Mouse (Mus musculus): ENCODE measurements around the gene Notch4. TPM values are rescaled to one million over a fixed set of nuclear protein-coding genes. Genes with fewer than 3 reads are reported as not detected.
"Not testable (repeated sequence)": the region's sequence is repeated elsewhere in the genome, so short reads cannot be mapped to it uniquely, and the experiment has no call there.

The Notch4 gene
- 10 to 100 TPM; 33.8 to 40.6 TPM for total RNA-seq (2021)
- long read RNA-seq, experiment 1, full-length matches to known transcripts: 3 of 19 reads
- long read RNA-seq, experiment 1, partial matches to known transcripts: 11 of 19 reads
- long read RNA-seq, experiment 1, other reads (novel, unspliced or antisense): 5 of 19 reads
- long read RNA-seq, experiment 2, full-length matches to known transcripts: 2 of 7 reads
- long read RNA-seq, experiment 2, partial matches to known transcripts: 4 of 7 reads
- long read RNA-seq, experiment 2, other reads (novel, unspliced or antisense): 1 of 7 reads

DNA sequence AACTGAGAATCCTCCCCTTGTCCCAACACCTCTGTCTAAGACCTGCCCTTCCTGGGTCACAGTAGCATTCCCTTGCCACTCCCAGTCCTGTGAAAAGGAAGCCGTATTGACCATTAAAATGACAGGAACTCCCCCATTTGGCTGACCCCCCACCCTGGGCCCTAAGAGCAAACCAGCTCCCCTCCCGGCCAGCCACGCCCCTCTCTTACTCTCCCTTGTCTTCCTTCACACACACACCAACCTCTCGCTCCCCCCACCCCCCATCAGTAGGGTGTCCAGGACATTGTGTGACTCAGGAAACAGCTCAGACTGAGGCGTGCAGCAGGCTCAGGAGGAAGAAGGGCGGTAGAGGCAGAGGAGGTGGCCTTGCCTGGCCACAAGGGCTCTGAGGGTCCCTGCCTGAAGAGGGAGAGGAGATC, at the start of gene Notch4:
Notch4 (plus strand) TSS at position 266 of the 419 bp plus-strand sequence.
- DNase-seq: peak; percentile 72 to 89

DNA sequence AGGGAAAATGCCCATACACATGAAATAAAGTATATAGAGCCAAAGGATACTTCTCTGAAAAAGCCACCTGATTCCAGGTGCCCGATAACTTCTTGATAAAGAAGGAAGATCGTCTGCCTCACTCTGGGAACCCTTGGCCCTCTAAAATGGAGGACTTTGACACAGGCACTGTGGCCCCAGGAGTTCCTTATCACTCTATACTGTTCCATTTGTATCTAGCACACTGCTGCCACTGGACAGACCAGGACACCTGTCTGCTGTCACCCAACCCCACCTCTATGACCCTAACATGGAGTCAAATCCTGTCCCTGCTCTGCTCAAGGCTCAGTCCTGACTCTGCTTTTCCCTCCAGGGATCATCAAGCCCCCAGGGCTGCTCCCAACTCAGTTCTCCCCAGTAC, 47.6 kb upstream of the Notch4 start:
- no peak for DNase-seq

DNA sequence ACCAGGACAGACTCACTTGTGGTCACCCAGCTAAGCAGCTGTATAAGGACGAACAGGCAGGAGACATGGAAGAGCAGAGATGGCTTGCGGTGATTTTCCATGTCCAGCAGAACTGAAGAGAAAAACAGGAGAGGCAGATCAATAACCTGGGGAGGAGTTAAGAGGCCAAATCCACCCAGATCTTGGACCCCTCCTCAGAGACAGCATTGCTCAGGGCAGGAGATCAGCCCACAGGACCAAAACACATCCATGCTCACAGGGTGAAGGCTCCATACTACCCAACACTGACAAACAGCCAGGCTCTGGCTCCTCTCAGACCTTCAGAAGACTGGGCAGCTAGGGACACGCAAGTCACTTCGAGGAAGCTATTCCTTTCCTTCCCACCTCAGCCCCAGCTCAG, 46.8 kb upstream of the Notch4 start, which contains the start of gene Btnl6:
Btnl6 (minus strand) TSS at position 101 of the 400 bp plus-strand sequence.
- no peak for DNase-seq

DNA sequence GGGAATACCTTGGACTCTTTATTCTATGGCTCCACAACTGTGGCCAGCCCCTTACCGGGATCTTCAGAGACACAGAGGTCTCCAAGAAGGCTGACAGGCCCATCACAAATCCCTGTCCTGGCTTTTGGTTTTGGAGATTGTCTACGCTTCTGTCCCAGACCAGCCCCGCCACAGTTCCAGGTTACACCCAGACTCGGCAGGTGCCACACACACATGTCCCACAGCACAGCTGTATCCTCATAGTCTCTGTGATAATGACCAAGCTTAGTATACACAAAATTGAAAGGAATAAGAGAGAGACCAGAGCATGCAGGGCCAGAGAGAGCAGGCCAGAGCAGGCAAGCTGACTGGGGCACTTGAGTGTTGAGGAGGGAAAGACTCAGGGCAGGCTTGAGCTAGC, 46.3 kb upstream of the Notch4 start:
- no peak for DNase-seq

DNA sequence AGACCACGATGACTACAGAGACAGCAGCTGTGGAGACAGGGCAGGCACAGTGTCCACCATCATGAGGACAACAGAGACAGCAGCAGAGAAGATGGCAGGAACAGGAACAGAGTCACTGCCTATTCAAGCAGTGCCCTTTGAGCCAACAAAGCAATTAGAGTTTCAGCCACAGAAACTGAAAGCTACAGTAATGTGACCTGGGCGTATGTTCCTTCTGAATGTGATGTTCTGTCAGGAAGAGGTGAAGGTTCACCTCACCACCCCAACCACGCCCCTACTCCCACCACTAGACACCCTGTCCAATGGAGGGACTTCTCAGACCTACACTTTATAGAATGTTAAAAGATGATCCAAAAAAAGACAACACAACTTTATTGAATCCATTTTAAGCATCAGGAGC, 45.5 kb upstream of the Notch4 start:
- not testable (repeated sequence) for DNase-seq

DNA sequence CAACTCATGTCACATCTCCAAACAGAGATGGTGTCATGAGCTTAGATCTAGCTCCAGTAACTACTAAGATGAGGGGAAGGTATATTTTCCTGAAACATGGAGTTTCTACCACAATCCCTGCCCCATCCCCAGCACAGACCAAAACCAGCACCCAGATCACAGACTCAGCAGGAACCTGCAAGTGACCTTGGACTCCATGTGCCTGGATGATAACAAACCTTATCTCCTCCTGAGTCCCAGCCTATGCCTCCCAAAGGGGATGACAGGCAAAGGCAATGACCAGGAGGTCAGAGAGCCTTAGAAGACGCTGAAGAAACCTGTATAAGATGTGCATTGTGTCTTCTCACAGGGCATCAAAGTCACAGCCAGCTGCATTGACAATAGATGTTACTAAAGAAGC, 45.1 kb upstream of the Notch4 start:
- DNase-seq: no peak

DNA sequence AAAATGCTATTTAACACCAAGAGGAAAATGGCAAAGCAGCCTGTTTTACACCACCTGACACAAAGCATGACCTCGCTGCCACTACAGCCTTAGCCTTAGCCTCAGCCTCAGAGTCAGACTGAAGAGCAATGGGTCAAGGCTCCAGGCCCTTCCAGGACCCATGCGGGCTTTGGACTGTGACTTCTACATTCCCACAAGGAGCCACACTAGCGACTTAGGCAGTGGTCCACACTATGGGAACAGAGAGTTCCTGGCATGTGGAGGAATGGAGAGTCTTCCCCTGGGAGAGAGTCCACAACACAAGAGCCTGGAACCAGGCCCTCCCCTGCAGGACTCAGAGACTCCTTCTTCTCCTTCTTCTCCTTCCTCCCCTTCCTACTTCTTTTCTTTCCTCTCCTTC, 31.4 kb upstream of the Notch4 start:
- DNase-seq: peak in 1 of 2 experiments; percentile 62

DNA sequence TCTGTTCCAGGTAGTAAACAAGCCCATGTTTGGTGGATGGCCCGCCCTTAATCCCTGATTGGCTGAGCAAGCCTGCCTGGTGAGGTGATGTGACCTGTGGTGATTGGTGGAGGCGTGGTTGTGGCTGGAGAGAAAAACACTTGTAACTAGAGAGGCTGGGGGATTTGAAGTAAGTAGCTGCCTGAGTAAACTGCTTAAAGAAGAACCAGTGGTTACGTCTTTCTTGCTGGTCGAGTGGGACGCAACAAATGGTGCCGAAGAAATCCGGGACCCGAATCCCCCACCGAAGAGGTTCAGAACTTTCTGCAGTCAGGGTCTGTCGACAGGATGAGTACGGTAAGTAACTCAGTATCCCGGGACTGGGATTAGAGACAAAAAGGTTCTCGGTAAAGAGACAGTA, 20.5 kb upstream of the Notch4 start:
- DNase-seq: not testable (repeated sequence)

DNA sequence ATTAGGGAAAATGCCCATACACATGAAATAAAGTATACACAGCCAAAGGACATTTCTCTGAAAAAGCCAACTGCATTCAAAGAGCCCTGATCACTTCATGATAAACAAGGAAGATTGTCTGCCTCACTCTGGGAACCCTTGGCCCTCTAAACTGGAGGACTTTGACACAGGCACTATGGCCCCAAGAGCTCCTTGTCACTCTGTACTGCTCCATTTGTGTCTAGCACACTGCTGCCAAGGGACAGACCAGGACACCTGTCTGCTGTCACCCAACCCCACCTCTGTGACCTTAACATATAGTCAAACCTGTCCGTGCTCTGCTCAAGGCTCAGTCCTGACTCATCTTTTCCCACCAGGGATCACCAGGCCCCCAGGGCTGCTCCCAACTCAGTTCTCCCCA, 17.3 kb upstream of the Notch4 start:
- DNase-seq: no peak

DNA sequence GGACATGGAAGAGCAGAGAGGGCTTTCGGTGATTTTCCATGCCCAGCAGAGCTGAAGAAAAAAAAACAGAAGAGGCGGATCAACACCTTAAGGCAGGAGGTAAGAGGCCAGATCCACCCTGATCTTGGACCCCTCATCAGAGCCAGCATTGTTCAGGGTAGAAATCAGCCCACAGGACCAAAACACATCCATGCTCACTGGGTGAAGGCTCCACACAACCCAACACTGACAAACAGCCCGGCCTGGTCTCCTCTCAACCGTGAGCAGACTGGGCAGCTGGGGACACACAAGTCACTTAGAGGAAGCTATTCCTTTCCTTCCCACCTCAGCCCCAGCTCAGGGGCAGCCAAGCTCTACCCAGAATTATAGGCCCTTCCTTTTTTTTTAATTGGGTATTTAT, 16.5 kb upstream of the Notch4 start:
- DNase-seq: no peak

DNA sequence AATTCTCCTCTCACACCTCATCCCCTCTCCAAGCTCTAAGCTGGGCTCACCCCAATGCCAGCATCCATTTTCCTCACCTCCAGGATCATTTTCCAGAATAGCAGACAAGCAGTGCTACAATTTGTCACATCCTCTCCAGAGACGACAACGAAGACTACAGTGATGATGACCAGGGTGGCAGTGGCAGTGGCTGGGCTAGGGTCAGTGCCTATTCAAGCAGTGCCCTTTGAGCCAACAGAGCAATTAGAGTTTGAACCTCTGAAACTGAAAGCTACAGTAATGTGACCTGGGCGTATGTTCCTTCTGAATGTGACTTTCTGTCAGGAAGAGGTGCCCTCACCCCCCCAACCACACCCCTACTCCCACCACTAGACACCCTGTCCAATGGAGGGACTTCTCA, 14.9 kb upstream of the Notch4 start:
- DNase-seq: no peak

DNA sequence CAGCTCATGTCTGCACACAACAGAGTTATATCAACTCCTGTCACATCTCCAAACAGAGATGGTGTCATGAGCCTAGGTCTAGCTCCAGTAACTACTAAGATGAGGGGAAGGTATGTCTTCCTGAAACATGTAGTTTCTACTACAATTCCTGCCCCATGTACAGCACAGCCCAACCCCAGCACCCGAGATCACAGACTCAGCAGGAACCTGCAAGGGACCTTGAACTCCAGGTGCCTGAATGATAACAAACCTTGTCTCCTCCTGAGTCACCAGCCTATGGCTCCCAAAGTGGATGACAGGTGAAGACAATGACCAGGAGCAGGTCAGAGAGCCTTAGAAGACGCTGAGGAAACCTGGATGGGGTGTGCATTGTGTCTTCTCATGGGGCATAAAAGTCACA, 14.2 kb upstream of the Notch4 start:
- no peak for DNase-seq

DNA sequence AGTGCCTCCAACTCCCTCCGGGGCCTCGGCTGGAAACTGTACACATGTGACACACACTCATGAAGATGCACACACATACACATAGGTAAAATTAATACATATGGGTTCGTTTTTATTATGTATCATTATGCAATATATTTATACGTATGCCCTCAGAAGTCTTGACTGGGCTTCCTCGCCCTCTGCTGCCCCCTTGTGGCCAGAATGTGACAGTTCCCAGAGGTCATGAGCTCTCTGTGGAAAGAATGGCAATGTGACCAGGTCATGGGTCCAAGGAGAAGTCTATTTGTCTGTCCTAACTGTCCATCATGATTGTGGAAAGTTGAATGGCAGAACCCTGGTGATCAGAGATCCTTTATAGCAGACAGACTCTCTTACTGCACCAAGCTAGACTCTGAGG, 8.6 kb upstream of the Notch4 start:
- peak; percentile 80 to 91 for DNase-seq

DNA sequence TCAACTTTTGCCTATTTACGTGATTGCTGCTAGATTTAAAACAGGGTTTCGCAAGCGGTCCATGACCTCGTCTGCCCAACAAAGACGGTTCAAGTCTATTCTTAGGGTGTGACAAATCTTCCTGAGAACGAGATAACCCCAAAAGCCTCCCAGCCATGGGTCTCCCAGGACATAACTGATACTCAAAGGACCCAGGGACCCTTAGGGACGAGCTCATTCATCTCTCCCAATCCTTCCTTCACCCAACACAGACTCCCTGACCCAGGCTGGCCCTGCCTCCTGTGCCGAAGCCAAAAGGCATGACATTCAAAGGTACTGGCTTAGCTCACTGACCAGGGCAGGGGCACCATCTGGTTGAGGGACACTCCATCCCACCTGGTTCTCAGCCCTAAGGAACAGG, 7.7 kb upstream of the Notch4 start:
- no peak for DNase-seq

DNA sequence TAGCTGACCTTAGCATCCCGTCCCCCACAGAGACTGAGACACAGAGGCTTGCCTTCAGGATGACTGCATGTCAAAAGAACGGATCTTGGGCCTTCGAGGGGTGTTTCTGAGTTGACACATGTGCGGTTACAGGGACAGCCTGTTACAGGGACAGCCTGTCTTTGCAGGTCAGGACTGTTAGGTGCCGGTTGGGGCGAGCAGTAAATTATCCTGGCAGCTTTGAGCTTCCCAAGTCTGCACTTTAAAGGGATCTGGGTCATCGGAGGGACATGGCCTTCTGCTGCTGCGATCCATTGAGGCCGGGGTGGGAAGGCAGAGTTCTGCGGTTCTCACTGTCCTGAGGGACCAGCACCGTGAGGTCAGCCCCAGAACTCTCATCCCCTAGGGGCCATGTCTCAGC, 6.7 kb upstream of the Notch4 start:
- no peak for DNase-seq

DNA sequence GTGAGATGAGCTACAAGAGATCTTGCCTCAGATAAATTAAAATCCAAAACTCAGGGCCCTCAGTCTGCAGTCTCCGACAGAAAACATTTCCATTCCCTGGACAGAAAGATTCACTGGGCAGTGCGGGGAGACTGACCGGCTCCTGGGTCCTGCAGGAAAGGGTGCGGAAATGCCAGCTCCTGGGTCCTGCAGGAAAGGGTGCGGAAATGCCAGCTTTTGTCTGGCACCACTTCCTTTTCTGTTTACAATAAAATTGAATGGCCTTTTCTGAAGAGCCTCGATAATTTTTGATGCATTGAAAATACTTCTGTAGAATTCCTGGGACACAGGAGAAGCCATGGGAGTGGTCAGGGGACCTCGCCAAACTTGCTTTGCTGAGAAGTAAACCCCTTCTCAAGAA, 5.0 kb upstream of the Notch4 start:
- no peak for DNase-seq

DNA sequence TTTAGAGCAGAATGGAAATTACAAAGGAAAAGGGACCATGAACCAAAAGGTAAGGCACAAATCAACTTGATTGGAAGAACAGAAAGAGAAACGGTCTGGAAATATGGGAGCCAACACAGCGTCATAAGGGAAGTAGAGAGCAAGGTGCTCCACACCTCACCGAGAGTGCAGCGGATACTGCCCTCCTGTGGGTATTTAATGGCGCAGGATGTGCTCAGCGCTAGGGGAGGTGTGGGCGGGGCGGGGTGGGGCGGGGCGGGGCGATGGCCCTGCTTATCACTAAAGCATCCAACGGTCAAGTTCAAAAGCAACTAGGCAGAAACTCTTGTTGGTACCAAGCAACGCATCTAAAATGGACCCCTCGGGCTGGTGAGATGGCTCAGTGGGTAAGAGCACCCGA, 4.2 kb upstream of the Notch4 start:
- no peak for DNase-seq

DNA sequence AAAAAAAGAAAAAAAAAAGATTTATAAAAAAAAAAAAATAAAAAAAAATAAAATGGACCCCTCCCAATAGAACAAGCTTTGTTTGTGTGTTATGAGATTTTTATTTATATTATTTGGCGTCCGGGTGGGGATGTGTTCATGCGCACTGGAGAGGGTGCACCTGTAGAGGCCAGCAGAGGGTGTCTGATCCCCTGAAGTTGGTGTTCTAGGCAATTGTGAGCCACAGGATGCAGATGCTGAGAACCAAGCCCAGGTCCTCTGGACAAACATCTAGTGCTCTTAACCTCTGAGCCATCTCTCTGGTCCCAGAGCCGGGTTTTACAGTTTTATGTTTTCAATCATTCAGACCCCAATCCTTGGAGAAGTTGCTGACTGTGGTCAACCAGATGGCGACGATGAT, 3.6 kb upstream of the Notch4 start:
- no peak for DNase-seq

DNA sequence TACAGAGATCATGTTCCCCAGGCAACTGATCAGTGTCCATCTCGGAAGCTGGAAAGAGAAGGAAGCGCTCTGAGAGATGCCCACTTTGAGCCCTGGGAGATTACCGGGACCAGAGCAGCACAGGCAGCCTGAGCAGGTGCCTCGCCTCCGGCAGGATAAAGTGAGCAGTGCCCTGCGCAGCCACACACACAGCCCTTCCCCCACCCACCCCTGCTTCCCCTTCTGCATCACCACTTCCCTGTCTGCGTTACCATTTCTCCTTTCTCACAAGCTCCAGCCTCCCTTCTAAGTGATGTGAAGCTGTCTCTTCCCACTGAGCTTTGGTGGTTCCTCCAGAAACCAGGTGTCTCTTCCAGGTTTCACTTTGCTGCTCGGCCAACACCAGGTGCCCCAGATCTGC, 2.9 kb upstream of the Notch4 start:
- DNase-seq: no peak

DNA sequence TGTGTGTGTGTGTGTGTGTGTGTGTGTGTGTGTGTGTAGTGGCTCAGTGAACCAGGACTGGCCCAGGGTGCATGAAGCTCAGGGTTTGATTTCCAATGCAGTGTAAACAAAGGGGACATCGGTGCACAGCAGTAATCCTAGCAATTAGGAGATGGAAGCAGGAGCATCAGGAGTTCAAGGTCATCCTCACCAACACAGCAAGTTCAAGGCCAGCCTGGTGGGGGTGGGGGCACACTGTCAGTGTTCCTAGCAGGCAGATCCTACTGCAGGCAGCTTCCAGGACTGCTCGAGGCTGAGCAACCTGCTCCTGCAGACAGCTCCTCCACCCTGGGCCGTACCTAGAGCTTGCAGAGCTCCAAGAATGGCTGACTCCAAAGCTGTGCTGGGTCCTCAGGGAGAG, 1.5 kb upstream of the Notch4 start:
- no peak for DNase-seq

DNA sequence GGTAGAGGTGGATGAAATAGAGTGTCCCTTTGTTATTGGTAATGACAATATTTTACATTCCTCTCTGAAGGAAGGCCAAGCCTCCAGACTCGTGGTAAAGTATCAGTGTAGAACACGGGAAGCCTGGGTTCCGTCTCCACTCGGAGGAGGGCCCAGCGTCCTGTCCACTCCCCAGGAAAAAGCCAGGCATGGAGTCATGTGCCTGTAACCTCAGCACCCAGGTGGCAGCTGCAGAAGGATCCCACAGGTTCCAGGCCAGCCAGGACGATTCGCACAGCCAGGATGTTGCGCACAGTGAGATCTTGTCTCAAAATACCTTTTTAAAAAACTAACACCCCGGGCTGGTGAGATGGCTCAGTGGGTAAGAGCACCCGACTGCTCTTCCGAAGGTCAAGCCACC, 714 bp upstream of the Notch4 start:
- DNase-seq: no peak

DNA sequence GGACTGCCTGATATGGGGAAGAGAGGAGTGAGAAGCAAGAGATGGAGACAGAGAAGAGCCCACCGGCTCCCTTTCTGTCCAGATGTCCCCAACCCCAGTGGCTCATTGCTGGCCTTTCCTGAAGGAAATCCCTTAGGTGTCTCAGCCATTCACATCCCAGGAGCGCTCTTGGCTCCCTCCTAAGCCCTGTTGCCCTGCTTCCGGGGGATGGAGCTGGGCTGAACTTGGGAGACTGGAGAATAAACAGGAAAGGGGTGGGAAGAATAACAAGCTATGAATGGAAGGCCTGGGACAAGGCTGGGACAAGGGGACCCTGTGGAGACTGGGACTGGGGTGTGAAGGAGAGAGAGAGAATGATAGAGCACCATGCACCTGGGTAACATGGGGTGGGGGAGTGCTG, 728 bp downstream of the Notch4 start:
- DNase-seq: peak; percentile 63 to 89

DNA sequence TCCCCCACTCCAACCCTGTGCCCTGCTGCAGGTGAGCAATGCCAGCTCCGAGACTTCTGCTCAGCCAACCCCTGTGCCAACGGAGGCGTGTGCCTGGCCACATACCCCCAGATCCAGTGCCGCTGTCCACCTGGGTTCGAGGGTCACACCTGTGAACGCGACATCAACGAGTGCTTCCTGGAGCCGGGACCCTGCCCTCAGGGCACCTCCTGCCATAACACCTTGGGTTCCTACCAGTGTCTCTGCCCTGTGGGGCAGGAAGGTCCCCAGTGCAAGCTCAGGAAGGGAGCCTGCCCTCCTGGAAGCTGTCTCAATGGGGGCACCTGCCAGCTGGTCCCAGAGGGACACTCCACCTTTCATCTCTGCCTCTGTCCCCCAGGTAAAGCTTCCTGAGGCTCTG, 3.2 kb downstream of the Notch4 start:
- DNase-seq: no peak

DNA sequence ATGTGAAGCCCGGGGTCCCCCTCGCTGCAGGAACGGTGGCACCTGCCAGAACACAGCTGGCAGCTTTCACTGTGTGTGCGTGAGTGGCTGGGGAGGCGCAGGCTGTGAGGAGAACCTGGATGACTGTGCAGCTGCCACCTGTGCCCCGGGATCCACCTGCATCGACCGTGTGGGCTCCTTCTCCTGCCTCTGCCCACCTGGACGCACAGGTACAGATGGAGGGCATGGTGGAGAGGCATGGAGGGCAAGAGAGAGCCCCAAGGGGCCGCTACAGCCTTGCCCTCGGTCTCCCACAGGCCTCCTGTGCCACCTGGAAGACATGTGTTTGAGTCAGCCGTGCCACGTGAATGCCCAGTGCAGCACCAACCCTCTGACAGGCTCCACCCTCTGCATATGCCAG, 4.4 kb downstream of the Notch4 start:
- DNase-seq: no peak

DNA sequence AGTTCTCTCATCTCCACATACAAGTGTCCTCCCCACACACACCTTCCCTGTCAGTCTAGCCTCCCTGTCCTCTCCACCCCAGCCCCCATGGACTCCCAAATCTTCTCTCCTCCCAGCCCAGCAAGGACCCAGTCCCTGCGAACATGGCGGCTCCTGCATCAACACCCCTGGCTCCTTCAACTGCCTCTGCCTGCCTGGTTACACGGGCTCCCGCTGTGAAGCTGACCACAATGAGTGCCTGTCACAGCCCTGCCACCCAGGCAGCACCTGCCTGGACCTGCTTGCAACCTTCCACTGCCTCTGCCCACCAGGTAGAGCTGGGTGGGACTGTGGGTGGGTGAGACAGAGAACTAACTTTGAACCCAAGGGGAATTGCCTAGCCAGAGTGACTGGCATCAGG, 5.9 kb downstream of the Notch4 start:
- DNase-seq: no peak

All from heart, adult 18-20 months (tissue).